Mouse (Mus musculus) urinary bladder, postnatal 14 days (tissue): ENCODE measurements around the gene Polr2b.

Experiments
- DNase-seq: peaks from one replicate; pipeline ENCODE4 v3.0.0; 2021; ENCODE audit warnings: low spot score

Gene Polr2b

DNA sequence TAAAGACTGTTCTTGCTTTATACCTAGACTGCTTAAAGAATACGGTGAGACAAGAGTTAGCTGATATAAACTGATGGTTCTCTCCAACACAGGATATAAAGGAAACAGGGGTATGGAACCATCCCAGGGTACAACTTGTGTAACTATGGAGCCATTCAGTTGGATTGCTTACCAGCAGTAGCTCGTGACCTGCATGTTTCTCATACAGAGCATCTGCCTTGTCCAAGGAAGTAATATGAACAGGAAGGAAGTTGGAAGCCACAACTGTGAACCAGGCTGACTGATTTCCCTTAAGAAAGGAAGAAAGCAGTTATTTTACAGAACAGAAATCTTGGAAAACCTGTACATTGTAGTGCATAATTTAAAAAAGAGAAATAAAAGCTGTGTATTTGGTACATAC, 10.5 kb upstream of the Polr2b start:
- no peak for DNase-seq

DNA sequence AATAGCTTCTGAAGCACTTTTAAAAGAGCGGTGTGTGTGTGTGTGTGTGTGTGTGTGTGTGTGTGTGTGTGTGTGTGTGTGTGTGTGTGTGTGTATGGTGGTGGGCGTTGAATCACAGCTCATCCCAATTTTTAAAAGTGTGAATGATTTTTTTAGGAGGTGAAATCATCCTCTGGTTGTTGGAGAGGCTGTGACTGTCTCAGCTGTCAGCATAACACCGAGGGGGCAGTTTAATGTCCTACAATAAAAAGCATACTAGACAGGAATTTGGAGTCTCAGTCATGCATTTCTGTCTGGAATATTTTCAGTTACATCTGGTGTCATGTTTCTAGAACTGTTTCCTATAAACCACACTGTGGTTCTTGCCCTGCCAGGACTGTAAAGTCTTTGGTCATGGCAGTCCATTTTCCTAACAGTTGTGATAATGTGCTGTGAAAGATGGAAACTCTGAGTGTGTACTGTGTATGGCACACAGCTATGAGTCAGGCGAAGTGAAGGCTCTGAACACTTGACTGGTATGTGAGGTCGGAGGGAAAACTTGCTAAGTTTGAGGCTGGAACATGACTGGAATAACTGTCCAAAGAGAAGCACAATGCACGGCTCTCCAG, 8.5 kb upstream of the Polr2b start:
- DNase-seq: no peak

DNA sequence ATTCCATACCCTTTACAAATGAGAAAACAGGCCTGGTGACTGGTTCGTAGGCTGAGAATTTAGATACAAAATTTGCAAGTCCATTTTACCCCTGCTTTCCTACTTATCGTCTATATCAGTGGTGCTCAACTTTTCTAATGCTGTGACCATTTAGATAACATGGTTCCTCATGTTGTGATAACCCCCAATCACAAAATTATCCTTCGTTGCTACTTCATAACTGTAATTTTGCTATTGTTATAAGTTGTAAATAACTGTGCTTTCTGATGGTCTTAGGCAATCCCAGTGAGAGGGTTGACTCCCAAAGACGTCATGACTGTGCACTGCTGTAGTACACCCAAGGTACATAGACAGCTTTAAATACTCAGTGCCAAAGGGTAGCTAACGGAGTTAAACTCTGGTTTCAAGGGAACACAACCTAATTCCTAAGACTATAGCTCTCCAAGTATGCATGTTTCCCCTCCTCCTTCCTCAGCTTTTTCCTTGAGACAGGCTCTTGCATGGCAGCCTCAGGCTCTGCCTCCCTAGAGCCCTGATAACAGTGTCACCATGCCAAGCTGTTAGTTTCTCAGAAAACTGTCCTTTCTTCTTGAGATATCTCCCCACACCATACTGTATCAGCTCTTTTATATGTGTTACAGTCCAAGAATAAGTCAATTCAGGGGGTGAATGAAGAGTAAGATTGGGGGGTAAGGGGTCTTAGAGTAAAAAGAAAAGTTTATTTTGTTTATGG, 2.0 kb upstream of the Polr2b start:
- no peak for DNase-seq

DNA sequence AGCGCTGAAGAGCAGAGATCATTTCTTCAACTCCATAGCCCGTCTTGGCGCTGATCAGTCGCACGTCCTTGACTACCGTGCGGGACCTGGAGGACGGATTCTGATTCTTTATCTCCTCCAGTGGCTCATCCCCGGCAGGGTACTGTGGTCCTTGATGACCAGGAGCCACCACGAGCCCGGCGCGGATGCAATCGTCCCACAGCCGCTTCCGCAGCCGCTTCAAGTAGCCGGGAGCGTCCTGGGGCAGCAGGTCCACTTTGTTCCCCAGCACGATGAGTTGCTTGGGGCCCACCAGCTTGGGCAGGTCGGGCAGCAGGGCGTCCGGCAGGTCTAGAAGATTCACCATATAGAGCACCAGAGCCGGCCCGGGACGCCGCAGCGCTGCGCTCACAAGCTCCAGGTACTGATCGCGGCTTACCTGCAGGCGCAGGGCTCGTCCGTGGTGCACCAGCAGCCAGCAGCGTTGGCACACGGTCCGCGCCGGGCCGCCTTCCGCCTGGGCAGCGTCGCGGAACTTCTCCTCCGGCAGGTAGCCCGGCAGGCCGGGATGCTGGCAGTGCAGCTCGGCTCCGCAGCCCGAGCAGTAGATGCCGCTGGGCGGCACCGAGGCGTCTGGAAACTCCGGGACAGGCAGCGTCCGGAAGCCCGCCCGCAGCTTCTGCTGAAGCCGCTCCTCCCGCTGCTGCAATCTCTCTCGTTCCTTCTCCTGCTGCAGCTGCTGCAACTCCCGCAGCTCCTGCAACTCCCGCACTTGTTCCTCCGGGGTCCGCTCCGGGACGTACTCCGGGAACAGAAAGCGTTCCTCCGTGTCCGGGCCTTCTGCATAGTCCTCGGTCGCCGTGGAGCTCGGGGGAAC, 668 bp upstream of the Polr2b start:
- no peak for DNase-seq

DNA sequence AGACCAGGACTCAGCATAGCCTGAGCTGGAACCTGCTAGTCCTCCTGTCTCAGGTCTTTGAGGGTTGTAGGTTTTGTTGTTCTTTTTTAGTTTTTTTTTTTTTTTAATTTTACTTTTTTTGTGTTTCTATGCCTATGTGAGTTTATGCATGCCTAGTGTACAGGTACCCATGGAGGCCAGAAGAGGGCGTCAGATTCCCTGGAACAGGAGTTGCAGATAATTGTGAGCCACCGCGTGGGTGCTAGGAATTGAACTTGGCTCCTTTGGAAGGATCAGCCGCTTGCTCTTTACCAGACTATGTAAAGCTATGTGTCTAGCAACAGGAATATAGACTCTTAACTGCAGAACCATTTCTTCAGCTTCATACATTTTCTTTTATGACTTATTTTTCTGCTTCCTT, 4.3 kb downstream of the Polr2b start:
- no peak for DNase-seq

DNA sequence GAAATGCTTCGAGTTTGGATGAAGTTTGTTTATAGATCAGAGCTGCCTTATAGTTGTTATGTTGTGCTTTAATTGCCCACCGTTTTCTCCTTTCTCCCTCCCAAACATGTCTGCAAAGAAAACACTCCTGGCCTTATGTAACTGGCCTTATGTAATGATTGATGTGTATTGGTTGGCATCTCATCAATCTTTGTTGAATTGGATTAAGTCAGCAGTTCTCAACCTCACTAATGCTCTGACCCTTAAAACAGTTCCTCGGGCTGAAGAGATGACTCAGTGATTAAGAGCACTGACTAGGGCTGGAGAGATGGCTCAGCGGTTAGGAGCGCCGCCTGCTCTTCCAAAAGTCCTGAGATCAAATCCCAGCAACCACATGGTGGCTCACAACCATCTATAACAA, 5.0 kb downstream of the Polr2b start:
- DNase-seq: no peak

DNA sequence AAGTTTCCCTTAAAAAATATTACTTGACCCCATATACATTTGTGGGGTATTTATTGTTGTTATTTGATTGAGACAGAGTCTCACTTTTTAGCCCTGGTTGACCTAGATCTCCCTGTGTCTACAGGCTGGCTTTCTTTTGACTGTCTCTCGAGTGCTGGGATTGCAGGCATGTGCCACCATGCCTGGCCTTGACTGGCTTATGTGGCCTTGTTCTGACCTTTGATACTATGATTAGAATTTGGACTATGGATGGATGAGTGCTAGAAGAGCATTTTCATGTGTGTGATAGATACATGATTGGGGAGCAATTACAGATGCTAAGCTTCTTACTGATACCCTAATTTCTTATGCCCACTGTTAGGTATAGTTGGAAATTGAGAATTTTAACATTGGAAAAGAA, 15.0 kb downstream of the Polr2b start:
- DNase-seq: no peak

DNA sequence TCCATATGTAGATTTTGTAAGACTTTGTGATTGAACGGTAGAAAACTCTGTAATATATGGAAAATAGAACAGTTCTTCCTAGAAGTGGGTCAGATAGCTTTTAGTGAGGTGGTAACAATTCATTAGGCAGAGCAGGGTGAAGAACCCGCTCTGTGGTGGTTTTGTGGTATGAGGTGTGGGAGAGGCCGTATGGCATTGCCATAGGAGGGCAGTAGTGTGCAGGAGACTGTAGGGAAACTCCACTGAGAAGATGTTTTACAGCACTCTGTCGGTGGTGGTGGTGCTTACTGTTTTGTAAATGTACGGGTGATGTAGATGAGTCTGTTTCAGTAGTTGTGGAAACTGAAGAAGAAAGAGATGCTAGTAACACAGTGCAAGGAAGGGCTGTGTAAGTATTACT, 20.2 kb downstream of the Polr2b start:
- DNase-seq: no peak

DNA sequence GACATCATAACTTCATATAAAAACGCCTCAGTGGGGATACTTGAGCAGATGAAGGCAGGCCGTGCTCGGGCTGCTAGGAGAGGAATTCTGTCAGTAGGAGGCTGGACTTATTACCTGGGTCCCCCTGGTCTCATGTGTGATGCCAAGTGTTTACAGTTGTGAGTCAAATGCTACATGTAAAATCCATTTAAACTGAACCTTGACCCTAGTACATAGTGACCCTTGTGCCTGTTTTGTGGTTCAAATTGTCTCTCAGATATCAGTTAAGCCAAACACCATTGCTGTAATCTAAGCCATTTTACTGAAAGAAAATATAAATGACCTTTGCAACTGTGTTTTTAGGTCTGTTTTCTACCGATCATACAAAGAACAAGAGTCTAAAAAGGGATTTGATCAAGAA, 30.1 kb downstream of the Polr2b start:
- DNase-seq: no peak

DNA sequence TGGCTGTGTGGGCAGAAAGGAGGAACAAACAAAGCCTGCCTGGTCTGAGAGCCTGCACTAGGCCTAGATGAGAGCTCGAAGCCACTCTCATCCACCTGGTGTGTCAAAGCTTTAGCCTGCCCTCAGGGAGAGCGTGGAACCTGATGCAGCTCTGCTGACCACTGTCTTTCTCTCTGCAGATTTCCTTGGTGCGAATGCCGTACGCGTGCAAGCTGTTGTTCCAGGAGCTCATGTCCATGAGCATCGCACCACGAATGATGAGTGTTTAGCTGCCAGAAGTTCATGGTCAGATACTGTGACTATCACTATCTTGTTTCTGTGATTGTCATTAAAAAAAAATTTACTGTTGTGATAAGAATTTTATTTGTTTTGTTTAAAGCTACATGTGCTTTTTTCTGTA, 39.0 kb downstream of the Polr2b start:
- no peak for DNase-seq

DNA sequence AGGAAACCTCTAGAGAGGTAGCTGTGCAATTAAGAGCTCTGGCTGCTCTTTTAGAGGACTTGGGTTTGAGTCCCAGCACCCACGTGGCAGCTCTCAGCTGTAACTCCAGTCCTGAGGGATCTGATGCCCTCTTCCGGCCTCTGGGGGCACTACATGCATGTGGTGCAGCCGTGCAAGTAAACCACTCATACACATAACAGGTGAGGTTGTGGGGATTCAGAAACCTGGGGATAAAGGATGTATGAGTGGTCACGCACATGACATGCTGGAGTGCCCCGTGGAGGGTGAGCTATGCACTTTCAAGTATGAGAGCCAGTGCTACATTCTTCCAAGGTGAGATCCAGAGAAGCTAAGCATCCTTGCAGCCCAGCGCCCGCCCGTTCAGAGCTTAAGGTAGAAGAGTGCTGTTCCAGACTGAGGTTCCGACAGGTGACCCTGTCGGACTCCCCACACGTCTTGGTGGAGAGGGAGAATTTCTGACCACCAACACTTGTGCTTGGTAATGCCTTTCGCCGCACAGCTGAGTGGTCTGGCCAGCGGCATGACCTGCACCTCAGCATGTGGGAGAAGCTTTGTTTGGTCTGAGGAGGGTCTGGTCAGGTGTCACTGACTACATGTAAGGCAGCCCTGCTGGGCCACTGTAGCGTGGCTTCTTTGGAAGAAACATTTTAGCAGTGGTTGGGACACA, 40.2 kb downstream of the Polr2b start:
- DNase-seq: no peak

DNA sequence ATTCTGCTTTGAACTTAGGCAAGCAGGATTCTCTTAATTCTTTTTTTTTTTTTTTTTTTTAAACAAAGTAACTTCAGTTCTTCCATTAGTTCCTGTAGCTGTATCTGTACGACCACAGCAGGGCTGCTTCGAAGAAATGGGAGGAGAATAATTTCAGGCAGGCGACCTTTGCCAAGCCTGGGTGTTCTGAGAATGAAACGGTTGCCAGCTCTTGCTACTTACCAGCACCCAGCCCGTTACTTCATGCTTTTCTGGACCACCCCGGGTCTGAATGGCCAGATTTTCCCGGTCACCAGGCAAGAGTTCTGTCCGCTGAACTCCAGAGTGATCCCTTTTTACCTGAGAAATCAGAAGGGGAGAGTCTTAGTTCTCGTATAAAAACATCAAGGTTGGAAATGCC, 41.7 kb downstream of the Polr2b start:
- DNase-seq: no peak

DNA sequence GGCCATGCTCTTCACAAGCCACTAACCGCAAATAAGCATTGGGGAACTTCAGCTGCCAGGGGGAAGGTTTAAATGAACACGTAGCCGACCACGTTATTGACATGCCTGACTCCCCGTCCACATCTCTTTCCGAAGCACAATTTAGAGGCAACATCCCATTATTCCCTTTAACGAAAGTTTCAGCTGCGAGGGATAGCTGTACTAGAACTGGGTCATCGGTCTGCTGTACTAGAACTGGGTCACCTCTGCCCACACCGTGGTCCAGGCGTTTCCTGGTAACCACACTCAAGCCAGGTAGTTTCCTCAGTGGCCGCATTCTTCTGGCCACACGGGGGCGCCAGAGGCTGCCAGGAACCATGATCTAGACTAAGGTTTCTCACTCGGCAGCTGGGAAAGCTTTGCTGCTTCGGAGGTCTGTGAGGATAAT, 44.4 kb downstream of the Polr2b start:
- peak; percentile 87 for DNase-seq

DNA sequence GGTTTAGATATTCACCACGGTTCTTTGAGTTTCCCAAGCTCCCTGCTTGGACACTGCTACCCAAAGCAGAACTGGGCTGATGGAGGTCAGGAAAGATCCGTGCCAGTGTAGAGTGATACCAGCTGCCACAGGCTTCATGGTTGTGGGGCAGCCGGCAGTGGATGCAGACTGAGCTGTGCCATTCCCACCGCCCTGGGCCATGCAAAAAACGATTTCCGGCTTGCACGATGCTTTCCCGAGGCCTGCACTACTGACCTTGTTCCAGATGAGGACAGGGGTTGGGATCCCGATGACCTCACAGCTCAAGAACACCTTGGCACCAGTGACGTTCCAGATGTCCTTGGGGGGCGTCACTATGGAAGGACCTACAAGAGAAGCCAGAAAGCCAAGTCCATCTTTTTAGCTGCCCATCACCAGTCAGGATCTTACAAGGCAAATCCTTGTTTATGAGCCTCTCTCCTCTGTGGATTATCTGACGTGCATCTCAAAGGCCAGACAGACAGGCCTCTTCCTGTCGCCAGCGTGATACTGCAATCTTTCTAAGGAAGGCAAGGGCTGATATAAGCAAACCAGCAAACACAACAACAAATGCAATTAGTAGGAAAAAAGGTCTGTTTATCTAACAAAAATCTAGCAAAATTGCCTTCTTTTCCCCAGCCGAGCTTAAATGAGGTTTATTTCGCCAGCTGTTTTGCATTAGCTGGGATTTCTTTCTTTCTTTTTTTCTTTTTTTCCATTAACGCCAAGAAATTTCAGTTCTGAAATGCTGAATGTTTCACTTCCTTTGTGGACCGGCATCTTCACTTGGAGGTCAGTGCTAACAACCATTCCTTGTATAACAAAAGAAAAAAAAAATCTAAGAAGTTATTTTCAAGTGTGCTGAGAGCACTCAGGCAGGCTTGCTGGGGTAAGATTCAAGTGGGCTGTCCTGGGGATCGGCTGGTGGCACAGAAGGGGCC, 45.6 kb downstream of the Polr2b start:
- no peak for DNase-seq

DNA sequence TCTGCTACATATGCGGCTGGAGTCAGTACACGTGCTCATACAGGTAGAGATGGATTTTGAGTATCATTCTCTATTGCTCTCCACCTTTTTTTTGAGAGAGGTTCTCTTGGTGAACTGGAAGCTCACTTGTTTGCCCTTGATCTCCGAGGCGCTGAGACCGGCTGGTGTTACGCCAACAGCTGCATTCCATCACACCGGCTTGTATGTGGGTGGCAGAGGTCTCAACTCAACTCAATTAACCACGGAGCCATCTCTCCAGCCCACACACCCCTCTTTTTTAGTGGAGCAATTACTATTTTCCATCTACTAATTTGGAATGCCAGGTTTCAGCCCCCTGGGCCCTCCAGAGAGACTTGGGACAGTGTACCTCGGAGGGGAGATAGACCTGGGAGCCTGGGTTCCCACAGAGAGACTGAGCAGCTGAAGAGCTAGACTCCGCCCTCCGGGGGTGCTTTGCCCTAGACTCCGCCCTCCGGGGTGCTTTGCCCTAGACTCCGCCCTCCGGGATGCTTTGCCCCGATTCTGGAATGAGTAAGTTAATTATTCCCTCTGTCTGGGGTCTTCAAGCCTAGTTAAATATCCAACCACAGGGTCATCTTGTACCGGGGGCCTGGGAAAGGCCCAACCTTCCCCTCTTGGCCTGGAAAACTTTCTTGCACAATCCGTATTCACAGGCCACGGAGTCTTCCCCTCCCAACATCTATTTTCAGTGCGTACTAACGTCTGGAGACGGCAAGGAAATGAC, 47.6 kb downstream of the Polr2b start:
- peak; percentile 76 for DNase-seq

DNA sequence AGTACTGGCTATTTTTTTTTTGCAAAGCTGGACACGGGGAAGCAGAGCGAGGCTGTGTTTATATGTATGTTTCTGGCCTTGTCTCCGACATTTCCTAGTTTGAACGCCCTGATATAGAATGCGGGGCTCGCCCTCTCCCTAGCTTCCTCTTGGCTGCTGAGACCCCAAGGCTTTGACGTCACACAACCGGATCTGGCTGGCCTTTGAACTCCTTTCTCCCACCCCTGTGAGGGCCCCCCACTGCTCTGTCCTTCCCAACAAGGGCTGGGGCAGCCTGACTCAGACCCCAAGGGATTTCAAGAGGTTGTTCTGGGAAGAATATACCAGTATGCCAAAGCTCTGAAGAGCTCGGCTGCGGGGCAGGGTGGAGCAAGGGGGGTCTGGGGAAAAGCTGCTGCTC, 48.4 kb downstream of the Polr2b start:
- DNase-seq: peak; percentile 59

DNA sequence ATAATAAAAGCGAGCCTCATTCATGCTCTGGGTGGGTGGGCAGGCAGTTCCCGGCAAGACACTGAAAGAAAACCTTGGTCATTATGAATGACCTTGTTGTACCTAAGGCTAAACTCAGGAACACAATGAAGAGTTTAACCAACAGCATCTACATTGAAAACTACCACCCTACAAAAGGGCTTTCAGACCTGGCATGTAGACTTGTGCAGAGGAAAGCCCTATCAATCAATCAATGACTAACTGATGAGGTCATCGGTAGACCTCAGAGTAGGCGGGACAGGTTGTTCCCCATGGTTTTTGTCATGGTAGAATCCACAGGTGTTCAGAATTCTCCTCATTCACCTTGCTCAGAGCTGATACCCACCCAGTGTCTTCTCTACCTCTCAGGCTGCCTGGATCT, 50.0 kb downstream of the Polr2b start:
- DNase-seq: no peak

DNA sequence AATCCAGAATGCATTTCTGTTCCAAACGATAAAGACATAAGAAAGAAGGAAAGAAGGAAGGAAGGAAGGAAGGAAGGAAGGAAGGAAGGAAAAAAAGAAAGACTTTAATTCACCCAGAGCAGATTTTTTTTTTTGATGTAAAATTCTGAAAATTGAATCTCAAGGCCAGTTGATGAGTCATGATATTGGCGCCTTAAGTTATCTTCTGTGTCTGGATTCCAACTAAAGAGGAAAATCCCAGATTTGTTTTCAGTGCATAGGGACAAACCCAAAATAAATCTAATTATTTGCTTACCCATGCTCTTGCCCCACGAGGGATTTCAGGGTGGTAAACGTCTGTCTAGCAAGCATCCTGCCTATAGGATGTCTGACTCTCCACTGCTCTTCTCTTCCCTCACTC, 51.1 kb downstream of the Polr2b start:
- no peak for DNase-seq

DNA sequence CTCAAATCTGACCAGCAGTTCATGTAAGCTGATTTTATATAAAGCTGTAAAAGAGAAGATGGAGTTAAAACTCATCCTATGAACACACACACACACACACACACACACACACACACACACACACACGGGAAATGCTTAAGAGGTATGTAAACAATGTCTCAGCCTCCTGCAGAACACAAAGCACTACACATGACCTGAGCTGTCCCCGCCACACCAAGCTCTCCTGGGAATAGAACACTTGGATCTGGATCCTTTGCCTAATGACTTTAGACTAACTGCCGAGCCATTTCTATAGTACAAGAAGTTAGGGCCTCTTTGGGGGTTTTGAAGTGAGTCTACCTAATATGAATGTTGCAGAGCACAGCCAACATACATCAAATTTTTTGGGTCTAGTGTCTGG, 52.2 kb downstream of the Polr2b start:
- DNase-seq: no peak

DNA sequence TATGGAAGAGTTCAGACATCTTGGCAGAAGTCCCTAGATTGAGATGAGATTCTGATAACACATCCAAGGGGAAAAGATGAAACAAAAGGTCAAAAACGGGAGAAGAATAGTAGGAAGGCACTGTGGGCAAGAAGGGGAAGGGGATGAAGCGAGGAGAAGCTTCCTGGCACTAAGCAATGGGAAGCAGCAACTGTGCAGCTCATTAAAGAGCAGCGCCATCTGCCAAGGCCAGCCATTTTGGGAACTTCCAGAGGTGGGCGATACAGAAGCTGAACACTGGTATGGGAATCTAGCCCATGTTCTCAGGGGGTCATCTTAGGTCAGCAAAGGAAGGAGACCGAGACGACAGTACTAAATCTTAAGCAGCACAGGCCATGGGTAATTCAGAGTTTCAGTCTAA, 53.7 kb downstream of the Polr2b start:
- no peak for DNase-seq
